ENCODE assay signal across 19 mouse cellular contexts in the genomic region with DNA sequence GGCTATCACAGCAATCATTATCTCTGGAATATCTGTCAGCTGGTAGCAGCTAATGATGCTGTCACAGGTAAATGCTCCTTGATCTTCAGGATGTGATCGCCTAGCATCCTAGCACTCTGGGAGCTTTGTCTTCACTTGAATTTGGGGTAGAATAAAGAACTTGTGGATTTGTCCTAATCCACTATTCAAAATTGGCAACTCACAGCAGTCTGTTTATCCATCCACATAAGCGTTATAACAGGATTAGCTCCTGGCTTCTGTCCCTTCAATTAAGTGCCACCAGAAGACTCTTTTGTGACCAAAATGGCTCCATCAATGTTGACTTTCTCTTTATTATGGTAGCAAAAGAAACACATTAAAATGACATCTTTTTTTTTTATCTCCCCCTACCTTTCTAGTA.
"Had no signal": no experiment of that assay in that cellular context is flagged by ENCODE, and none has a peak within 500 bp of the region (broad histone marks: within the 10 kb centered on the region; RNA-seq: fewer than 3 reads in every experiment).

No protein-coding gene starts in this region.

- DNase-seq: kidney, adult 2 months; kidney, postnatal 25 days; layer of hippocampus, adult 9-11 months; left cerebral cortex, postnatal 4 days; liver, postnatal 0 days; right cerebral cortex, postnatal 25 days; spleen, adult 18-20 months; thymus, postnatal 25 days had no signal

- H3K27me3 ChIP-seq: limb, embryonic 12.5 days; limb, embryonic 15.5 days; stomach, embryonic 15.5 days had no signal

- H3K4me2 ChIP-seq: limb, embryonic 15.5 days; liver, embryonic 11.5 days; lung, embryonic 14.5 days; stomach, embryonic 15.5 days had no signal

- H3K36me3 ChIP-seq: limb, embryonic 12.5 days; limb, embryonic 15.5 days; stomach, embryonic 15.5 days had no signal

- H3K9ac ChIP-seq: limb, embryonic 12.5 days; limb, embryonic 15.5 days; liver, embryonic 14.5 days; liver, postnatal 0 days; lung, embryonic 14.5 days; stomach, embryonic 15.5 days had no signal

- H3K4me1 ChIP-seq: stomach, embryonic 15.5 days had no signal

- ATAC-seq: intestine, postnatal 0 days; liver, postnatal 0 days; lung, postnatal 0 days had no signal

- H3K4me3 ChIP-seq: layer of hippocampus, adult 2 months; limb, embryonic 12.5 days; limb, embryonic 15.5 days; stomach, embryonic 15.5 days had no signal

- H3K27ac ChIP-seq: kidney, postnatal 0 days; layer of hippocampus, adult 2 months; limb, embryonic 15.5 days; liver, embryonic 14.5 days; macrophage; stomach, embryonic 15.5 days had no signal

- H3K9me3 ChIP-seq: limb, embryonic 12.5 days; limb, embryonic 15.5 days; stomach, embryonic 15.5 days had no signal
